ENCODE assay signal across 8 mouse cellular contexts in the genomic region with DNA sequence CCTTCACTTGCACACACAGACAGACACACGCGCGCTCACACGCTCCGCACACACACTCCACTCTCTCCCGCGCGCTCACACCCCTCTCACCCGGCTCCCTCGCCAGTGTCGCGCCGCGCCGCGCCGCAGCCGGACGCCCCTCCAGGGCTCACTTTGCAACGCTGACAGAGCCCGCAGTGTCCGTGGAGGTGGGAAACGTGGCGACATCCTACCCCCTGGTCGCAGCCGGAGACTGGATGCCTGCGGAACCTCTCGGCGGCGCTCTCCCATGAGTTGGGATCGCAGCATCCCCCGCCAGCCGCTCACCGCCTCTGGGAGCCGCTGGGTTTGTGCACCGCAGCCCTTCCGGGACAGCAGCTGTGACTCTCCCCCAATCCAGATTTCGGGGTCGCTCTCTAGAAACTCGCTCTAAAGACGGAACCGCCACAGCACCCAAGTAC. TPM values are rescaled to one million over a fixed set of nuclear protein-coding genes. Genes with fewer than 3 reads are reported as not detected.
DNase-seq lines count a peak whose midpoint lies in the region; ATAC-seq and TF ChIP-seq lines count a peak whose summit lies in the region.

No protein-coding gene starts in this region.

- WGBS in lung, embryonic 15.5 days, result under 1% methylated on average over 42 of the region's 42 CpGs
- WGBS in kidney, postnatal 0 days, result 0% methylated on average over 42 of the region's 42 CpGs

- H3K4me1 ChIP-seq in lung, embryonic 15.5 days, result peaks cover 50% of the 10 kb centered on the region
- H3K4me1 ChIP-seq in bone marrow macrophage, adult 2 months (ENCODE audit: control insufficient read depth, insufficient read depth, low read length), result peaks cover 6% of the 10 kb centered on the region
- peaks cover 31% of the 10 kb centered on the region for H3K4me1 ChIP-seq in kidney, postnatal 0 days (replicated peaks; ENCODE audit: insufficient read depth, low read length)

- H3K4me3 ChIP-seq in lung, embryonic 15.5 days, result peak overlapping the region; percentile 77
- peak overlapping the region; percentile 66 for H3K4me3 ChIP-seq in bone marrow macrophage, adult 2 months (ENCODE audit: insufficient read depth, low read length)
- H3K4me3 ChIP-seq in kidney, postnatal 0 days (replicated peaks; ENCODE audit: low read depth, low read length), result peak overlapping the region; percentile 69
- peak overlapping the region; percentile 47 for H3K4me3 ChIP-seq in myocyte

- H3K9me3 ChIP-seq in lung, embryonic 15.5 days, result no peaks in the 10 kb centered on the region
- no peaks in the 10 kb centered on the region for H3K9me3 ChIP-seq in kidney, postnatal 0 days (replicated peaks; ENCODE audit: low read length)

- no peak for ATAC-seq in lung, embryonic 15.5 days (ENCODE audit: borderline replicate concordance, extremely low read depth, low FRiP score, low TSS enrichment)
- ATAC-seq in kidney, postnatal 0 days (replicated peaks; ENCODE audit: low FRiP score, low read depth), result no peak

- intact Hi-C loops in gastrocnemius, postnatal 36 days (cut with DNase I), result loop anchor here (2.0 to 10.0 kb wide), 5 partner anchors 77 to 570 kb away; partner anchors contain the start of genes Alg2, Sec61b and Stx17

- no peak overlapping the region for H3K27ac ChIP-seq in lung, embryonic 15.5 days
- no peak overlapping the region for H3K27ac ChIP-seq in bone marrow macrophage, adult 2 months (ENCODE audit: insufficient read depth, low read depth, low read length)
- H3K27ac ChIP-seq in kidney, postnatal 0 days, result no peak overlapping the region

- TF ChIP-seq CTCF in bone marrow macrophage, adult 2 months (IDR thresholded peaks at IDR 0.05; ENCODE audit: low read depth, low read length), result no peak
- no peak for TF ChIP-seq CTCF in kidney, postnatal 0 days (IDR thresholded peaks at IDR 0.05; ENCODE audit: low read depth)

- H3K79me2 ChIP-seq in myocyte (ENCODE audit: control insufficient read depth, insufficient read depth), result no peaks in the 10 kb centered on the region

- no peak for TF ChIP-seq POLR2A in bone marrow macrophage, adult 2 months (IDR thresholded peaks at IDR 0.05; ENCODE audit: borderline replicate concordance, low read depth, low read length)
- no peak for TF ChIP-seq POLR2A in myocyte (IDR thresholded peaks at IDR 0.05; ENCODE audit: insufficient read length, low read depth)

- H3K36me3 ChIP-seq in lung, embryonic 15.5 days, result no peaks in the 10 kb centered on the region
- H3K36me3 ChIP-seq in kidney, postnatal 0 days (ENCODE audit: insufficient read depth, low read length), result no peaks in the 10 kb centered on the region
- H3K36me3 ChIP-seq in myocyte (ENCODE audit: control insufficient read depth, insufficient read depth), result no peaks in the 10 kb centered on the region

- peak overlapping the region; percentile 75 for H3K9ac ChIP-seq in lung, embryonic 15.5 days
- peak overlapping the region; percentile 51 for H3K9ac ChIP-seq in kidney, postnatal 0 days (ENCODE audit: low read depth, low read length)

- H3K27me3 ChIP-seq in lung, embryonic 15.5 days, result peaks cover 52% of the 10 kb centered on the region
- H3K27me3 ChIP-seq in kidney, postnatal 0 days (ENCODE audit: insufficient read depth, low read length), result peaks cover 37% of the 10 kb centered on the region
- H3K27me3 ChIP-seq in myocyte (ENCODE audit: control insufficient read depth, insufficient read depth, insufficient read length), result peaks cover 18% of the 10 kb centered on the region

- H3K4me2 ChIP-seq in lung, embryonic 15.5 days, result peak overlapping the region; percentile 94
- peak overlapping the region; percentile 99 for H3K4me2 ChIP-seq in kidney, postnatal 0 days (ENCODE audit: low read length)
- H3K4me2 ChIP-seq in myocyte (ENCODE audit: low read depth), result peak overlapping the region; percentile 100

- H3ac ChIP-seq in myocyte (ENCODE audit: control insufficient read depth, insufficient read length), result peak overlapping the region; percentile 18

- no peak for DNase-seq in lung, postnatal 36 days
- peak; percentile 8 to 28 for DNase-seq in gastrocnemius, postnatal 36 days
- peak; percentile 26 for DNase-seq in kidney, postnatal 0 days (ENCODE audit: low spot score)
- no peak for DNase-seq in right cerebral cortex, postnatal 25 days
- no peak for DNase-seq in ovary, adult 18-20 months (ENCODE audit: low spot score)

TF ChIP-seq in myocyte, 11 proteins besides CTCF, POLR2A, EP300 and RAD21:
- TF ChIP-seq SRF (IDR thresholded peaks at IDR 0.05; ENCODE audit: control insufficient read depth, insufficient read length, low read depth) (no peak), MYOG (IDR thresholded peaks at IDR 0.05; ENCODE audit: control insufficient read depth in 1 of 3, insufficient read depth in 1 of 3, insufficient read length in 2 of 3, low read depth in 2 of 3) (peak in 1 of 3 experiments; percentile 10), POLR2AphosphoS2 (IDR thresholded peaks at IDR 0.05; ENCODE audit: insufficient read length, low read depth) (no peak), TCF3 (IDR thresholded peaks at IDR 0.05; ENCODE audit: insufficient read length, low read depth) (no peak), REST (IDR thresholded peaks at IDR 0.05; ENCODE audit: insufficient read depth, insufficient read length) (no peak)
TF ChIP-seq in myocyte: peak in this region for 1.

RNA-seq across cellular contexts. Expression of gene Nr4a3, which starts 0.3 kb away (rescaled TPM):
- polyA plus RNA-seq in lung, embryonic 15.5 days (2015; fragmentation: Nextera tagmentation; extraction: Ambion mirVana), result 0.06 and 0.11 TPM in 2 replicates
- not detected in 2 replicates for polyA plus RNA-seq in bone marrow macrophage, adult 2 months (2012; ENCODE audit: insufficient read depth, insufficient read length, missing spikeins)
- 1 to 10 TPM; 9.1 to 9.5 TPM for total RNA-seq in gastrocnemius, postnatal 36 days (2021)
- 0.04 and 0.10 TPM in 2 replicates for polyA plus RNA-seq in kidney, postnatal 0 days (2015; fragmentation: Nextera tagmentation; extraction: Ambion mirVana)
- 0.32 TPM for polyA plus RNA-seq in myocyte (2012; fragmentation: generic; extraction: Trizol)

Comparison
In these comparisons a context has a peak if more than half of its experiments do, and no peak if none do; other contexts are left out.
1. DNase-seq: peak in gastrocnemius, postnatal 36 days (2 of 2) and kidney, postnatal 0 days (single experiment); none in lung, postnatal 36 days (single experiment), right cerebral cortex, postnatal 25 days (single experiment) and ovary, adult 18-20 months (single experiment).
2. Peak in every context shown above with its lines, with median percentiles within 50 percentile points of each other: H3K4me2 ChIP-seq and H3K4me3 ChIP-seq.